Mouse (Mus musculus) E14TG2a.4 (cell line): Measurements from ENCODE around the gene Dkk2.

ENCODE experiments used
- CTCF ChIP-seq: conservative IDR thresholded peaks from 2 replicates; pipeline ENCODE4 v1.5.1; 2014; ENCODE audit warnings: low read length
- NANOG ChIP-seq: IDR thresholded peaks from 2 replicates; pipeline ENCODE4 v1.6.1; 2014; ENCODE audit warnings: borderline replicate concordance, low read length, mixed read lengths
- POU5F1 ChIP-seq: IDR thresholded peaks from 2 replicates; pipeline ENCODE4 v1.6.1; 2014; ENCODE audit warnings: low read length, borderline replicate concordance

DNA sequence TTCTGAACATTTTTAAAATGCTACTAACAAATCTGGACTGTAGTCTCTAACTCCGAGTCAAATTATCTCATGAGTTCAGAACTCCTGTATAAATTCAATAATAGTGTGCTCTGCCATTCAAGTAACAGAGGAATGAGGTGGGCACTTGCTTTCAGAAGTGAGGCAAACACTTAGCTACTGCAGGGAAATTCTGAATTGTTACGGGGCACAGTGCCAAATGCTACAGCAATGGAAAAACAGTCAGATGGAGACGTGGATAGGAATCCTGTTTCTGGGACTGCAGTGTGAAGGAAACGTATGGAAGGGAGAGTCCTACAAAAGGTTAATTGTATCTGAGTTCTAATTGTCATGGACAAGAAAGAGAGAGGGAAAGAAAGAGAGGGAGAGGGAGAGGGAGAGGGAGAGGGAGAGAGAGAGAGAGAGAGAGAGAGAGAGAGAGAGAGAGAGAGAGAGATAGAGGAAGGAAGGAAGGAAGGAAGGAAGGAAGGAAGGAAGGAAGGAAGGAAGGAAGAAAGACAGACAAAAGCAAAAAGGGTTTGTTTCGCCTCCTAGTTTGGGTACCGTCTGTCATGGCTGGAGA, 64.4 kb downstream of the Dkk2 start:
- TF ChIP-seq CTCF (no peak), NANOG (no peak), POU5F1 (no peak)
